Mouse (Mus musculus): ENCODE data around the gene Phactr2. TPM values are rescaled to one million over a fixed set of nuclear protein-coding genes. Genes with fewer than 3 reads are reported as not detected.
"Not testable (repeated sequence)": the region's sequence is repeated elsewhere in the genome, so short reads cannot be mapped to it uniquely, and the experiment has no call there.

Phactr2 gene
- polyA plus RNA-seq (2014; fragmentation: Nextera tagmentation; extraction: Ambion mirVana), result 27.7 and 28.8 TPM in 2 replicates

GRCm38 (mm10) chr10:13473833-13474567 is at the start of gene Phactr2:
Phactr2 (minus strand) TSS chr10:13474412.
- Histone ChIP-seq H3K27me3 (ENCODE audit: control insufficient read depth, insufficient read depth, low read length) (peaks cover 27% of the 10 kb centered on the region), H3K4me2 (ENCODE audit: low read depth, severe bottlenecking) (peak within 1 kb of the TSS; percentile 94), H3K36me3 (ENCODE audit: control insufficient read depth, insufficient read depth, low read length) (no peaks in the 10 kb centered on the region), H3K4me3 (ENCODE audit: low read depth, low read length) (peak within 1 kb of the TSS; percentile 52), H3K9ac (ENCODE audit: low read length) (peak within 1 kb of the TSS; percentile 47), H3K27ac (replicated peaks; ENCODE audit: low read depth, low read length) (no peak within 1 kb of the TSS), H3K4me1 (ENCODE audit: control insufficient read depth, insufficient read depth, low read length) (no peaks in the 10 kb centered on the region), H3K9me3 (ENCODE audit: control insufficient read depth, low read length) (no peaks in the 10 kb centered on the region)
- DNase-seq (ENCODE audit: low spot score), result peak; percentile 67
- under 1% methylated on average over 66 of the region's 71 CpGs for WGBS
- peak; percentile 71 for ATAC-seq (ENCODE audit: insufficient number of reproducible peaks, low FRiP score, low TSS enrichment, low read depth)

GRCm38 (mm10) chr10:13521857-13522256 is 47.6 kb upstream of the Phactr2 start:
- Histone ChIP-seq H3K27ac (replicated peaks; ENCODE audit: low read depth, low read length) (no peak overlapping the region), H3K9ac (ENCODE audit: low read length) (no peak overlapping the region), H3K4me3 (ENCODE audit: low read depth, low read length) (no peak overlapping the region), H3K4me2 (ENCODE audit: low read depth, severe bottlenecking) (no peak overlapping the region), H3K9me3 (ENCODE audit: control insufficient read depth, low read length) (no peaks in the 10 kb centered on the region), H3K36me3 (ENCODE audit: control insufficient read depth, insufficient read depth, low read length) (no peaks in the 10 kb centered on the region), H3K4me1 (ENCODE audit: control insufficient read depth, insufficient read depth, low read length) (no peaks in the 10 kb centered on the region), H3K27me3 (ENCODE audit: control insufficient read depth, insufficient read depth, low read length) (no peaks in the 10 kb centered on the region)
- ATAC-seq (ENCODE audit: insufficient number of reproducible peaks, low FRiP score, low TSS enrichment, low read depth) (no peak), DNase-seq (ENCODE audit: low spot score) (no peak)
- WGBS, result 79% methylated on average over 4 of the region's 4 CpGs

- H3K4me3 ChIP-seq (ENCODE audit: low read depth, low read length), result no peak overlapping the region
- H3K4me2 ChIP-seq (ENCODE audit: low read depth, severe bottlenecking), result no peak overlapping the region
- H3K9ac ChIP-seq (ENCODE audit: low read length), result no peak overlapping the region
- H3K9me3 ChIP-seq (ENCODE audit: control insufficient read depth, low read length), result no peaks in the 10 kb centered on the region
- H3K36me3 ChIP-seq (ENCODE audit: control insufficient read depth, insufficient read depth, low read length), result no peaks in the 10 kb centered on the region; the same call in 1 of the 2 replicates
- H3K27me3 ChIP-seq (ENCODE audit: control insufficient read depth, insufficient read depth, low read length), result no peaks in the 10 kb centered on the region
- WGBS, result 90% methylated on average over 8 of the region's 8 CpGs
- no peak overlapping the region for H3K27ac ChIP-seq (replicated peaks; ENCODE audit: low read depth, low read length)
- ATAC-seq (ENCODE audit: insufficient number of reproducible peaks, low FRiP score, low TSS enrichment, low read depth) (no peak), DNase-seq (ENCODE audit: low spot score) (no peak)
- H3K4me1 ChIP-seq (ENCODE audit: control insufficient read depth, insufficient read depth, low read length), result no peaks in the 10 kb centered on the region
Observed at GRCm38 (mm10) chr10:13502371-13502770, 28.2 kb upstream of the Phactr2 start.

GRCm38 (mm10) chr10:13501533-13501932 is 27.3 kb upstream of the Phactr2 start:
- not testable (repeated sequence) for H3K27me3 ChIP-seq (ENCODE audit: control insufficient read depth, insufficient read depth, low read length); H3K36me3 ChIP-seq (ENCODE audit: control insufficient read depth, insufficient read depth, low read length); H3K27ac ChIP-seq (replicated peaks; ENCODE audit: low read depth, low read length); H3K4me1 ChIP-seq (ENCODE audit: control insufficient read depth, insufficient read depth, low read length); ATAC-seq (ENCODE audit: insufficient number of reproducible peaks, low FRiP score, low TSS enrichment, low read depth); DNase-seq (ENCODE audit: low spot score); H3K9me3 ChIP-seq (ENCODE audit: control insufficient read depth, low read length)
- Histone ChIP-seq H3K9ac (ENCODE audit: low read length) (peak overlapping the region; percentile 60; the same call in 1 of the 2 replicates), H3K4me2 (ENCODE audit: low read depth, severe bottlenecking) (peak overlapping the region; percentile 60), H3K4me3 (ENCODE audit: low read depth, low read length) (peak overlapping the region; percentile 39)
- 54% methylated on average over 4 of the region's 4 CpGs for WGBS

- H3K27ac ChIP-seq (replicated peaks; ENCODE audit: low read depth, low read length), result no peak overlapping the region
- peak; percentile 89 for ATAC-seq (ENCODE audit: insufficient number of reproducible peaks, low FRiP score, low TSS enrichment, low read depth)
- peak overlapping the region; percentile 60 for H3K4me2 ChIP-seq (ENCODE audit: low read depth, severe bottlenecking)
- H3K36me3 ChIP-seq (ENCODE audit: control insufficient read depth, insufficient read depth, low read length), result no peaks in the 10 kb centered on the region; the same call in 1 of the 2 replicates
- no peaks in the 10 kb centered on the region for H3K9me3 ChIP-seq (ENCODE audit: control insufficient read depth, low read length)
- peak; percentile 84 for DNase-seq (ENCODE audit: low spot score)
- H3K27me3 ChIP-seq (ENCODE audit: control insufficient read depth, insufficient read depth, low read length), result no peaks in the 10 kb centered on the region
- H3K9ac ChIP-seq (ENCODE audit: low read length), result peak overlapping the region; percentile 60
- no peaks in the 10 kb centered on the region for H3K4me1 ChIP-seq (ENCODE audit: control insufficient read depth, insufficient read depth, low read length)
- peak overlapping the region; percentile 39 for H3K4me3 ChIP-seq (ENCODE audit: low read depth, low read length)
- under 1% methylated on average over 30 of the region's 30 CpGs for WGBS
Observed at GRCm38 (mm10) chr10:13500938-13501496, 26.8 kb upstream of the Phactr2 start.

GRCm38 (mm10) chr10:13500473-13500872 is 26.3 kb upstream of the Phactr2 start:
- H3K27ac ChIP-seq (replicated peaks; ENCODE audit: low read depth, low read length), result no peak overlapping the region
- ATAC-seq (ENCODE audit: insufficient number of reproducible peaks, low FRiP score, low TSS enrichment, low read depth) (no peak), DNase-seq (ENCODE audit: low spot score) (no peak)
- no peak overlapping the region for H3K9ac ChIP-seq (ENCODE audit: low read length)
- peak overlapping the region; percentile 39; the same call in 1 of the 2 replicates for H3K4me3 ChIP-seq (ENCODE audit: low read depth, low read length)
- H3K9me3 ChIP-seq (ENCODE audit: control insufficient read depth, low read length), result no peaks in the 10 kb centered on the region
- H3K36me3 ChIP-seq (ENCODE audit: control insufficient read depth, insufficient read depth, low read length), result no peaks in the 10 kb centered on the region; the same call in 1 of the 2 replicates
- H3K27me3 ChIP-seq (ENCODE audit: control insufficient read depth, insufficient read depth, low read length), result no peaks in the 10 kb centered on the region
- 54% methylated on average over 9 of the region's 9 CpGs for WGBS
- H3K4me1 ChIP-seq (ENCODE audit: control insufficient read depth, insufficient read depth, low read length), result no peaks in the 10 kb centered on the region
- peak overlapping the region; percentile 60 for H3K4me2 ChIP-seq (ENCODE audit: low read depth, severe bottlenecking)

- Histone ChIP-seq H3K9me3 (ENCODE audit: control insufficient read depth, low read length) (no peaks in the 10 kb centered on the region), H3K4me2 (ENCODE audit: low read depth, severe bottlenecking) (no peak within 1 kb of the TSS), H3K4me1 (ENCODE audit: control insufficient read depth, insufficient read depth, low read length) (no peaks in the 10 kb centered on the region), H3K4me3 (ENCODE audit: low read depth, low read length) (no peak within 1 kb of the TSS), H3K36me3 (ENCODE audit: control insufficient read depth, insufficient read depth, low read length) (no peaks in the 10 kb centered on the region), H3K27ac (replicated peaks; ENCODE audit: low read depth, low read length) (no peak within 1 kb of the TSS), H3K9ac (ENCODE audit: low read length) (no peak within 1 kb of the TSS), H3K27me3 (ENCODE audit: control insufficient read depth, insufficient read depth, low read length) (no peaks in the 10 kb centered on the region)
- no peak for ATAC-seq (ENCODE audit: insufficient number of reproducible peaks, low FRiP score, low TSS enrichment, low read depth)
- 74% methylated on average over 2 of the region's 2 CpGs for WGBS
- no peak for DNase-seq (ENCODE audit: low spot score)
Observed at GRCm38 (mm10) chr10:13499331-13499730, 25.1 kb upstream of the Phactr2 start, which contains the start of gene Fuca2. Fuca2 (plus strand) TSS chr10:13499540.

GRCm38 (mm10) chr10:13496315-13496714 is 22.1 kb upstream of the Phactr2 start:
- Histone ChIP-seq H3K9ac (ENCODE audit: low read length) (no peak overlapping the region), H3K27ac (replicated peaks; ENCODE audit: low read depth, low read length) (no peak overlapping the region), H3K9me3 (ENCODE audit: control insufficient read depth, low read length) (no peaks in the 10 kb centered on the region), H3K36me3 (ENCODE audit: control insufficient read depth, insufficient read depth, low read length) (no peaks in the 10 kb centered on the region), H3K4me1 (ENCODE audit: control insufficient read depth, insufficient read depth, low read length) (no peaks in the 10 kb centered on the region), H3K4me2 (ENCODE audit: low read depth, severe bottlenecking) (no peak overlapping the region), H3K4me3 (ENCODE audit: low read depth, low read length) (no peak overlapping the region), H3K27me3 (ENCODE audit: control insufficient read depth, insufficient read depth, low read length) (no peaks in the 10 kb centered on the region)
- no peak for DNase-seq (ENCODE audit: low spot score)
- no peak for ATAC-seq (ENCODE audit: insufficient number of reproducible peaks, low FRiP score, low TSS enrichment, low read depth)
- 88% methylated on average over 3 of the region's 3 CpGs for WGBS

Measured in limb, embryonic 11.5 days (tissue).